Mouse (Mus musculus): ENCODE measurements at regions not wholly inside any gene's neighbourhood (a gene's known extent, or its start where the extent isn't known, plus 50 kb on each side); places are given as distances from the start of the nearest gene placed in this dataset.

DNA sequence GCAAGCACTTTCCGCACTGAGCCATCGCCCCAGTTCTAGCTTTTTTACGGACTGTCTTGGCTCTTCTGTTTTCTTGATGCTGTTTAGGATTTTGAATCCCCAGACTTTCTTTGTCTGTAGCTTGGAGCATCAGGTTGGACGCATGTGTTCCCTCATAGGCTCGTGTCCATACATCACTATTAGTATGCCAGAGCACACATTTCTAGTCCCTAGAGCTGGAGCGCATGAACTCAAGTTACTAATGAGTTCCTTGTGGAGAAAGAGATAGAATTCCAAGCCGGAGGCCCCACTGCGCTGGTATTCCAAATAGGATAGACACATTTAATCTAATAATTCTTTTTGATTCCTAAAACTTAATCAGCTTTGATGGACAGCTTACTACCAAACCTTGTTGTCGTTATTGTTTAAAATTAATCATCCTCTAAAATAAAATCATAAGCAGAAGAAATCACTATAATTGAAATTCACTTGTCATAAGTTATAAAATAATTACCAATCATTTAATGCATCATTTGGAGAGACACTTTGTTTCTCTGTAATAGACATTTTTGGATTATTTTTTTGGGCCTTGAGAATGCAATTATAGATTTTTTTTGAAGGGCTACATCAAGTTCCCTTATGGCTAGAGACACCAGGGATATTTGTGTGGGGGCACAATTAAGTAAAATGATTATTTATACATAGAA is 74.5 kb upstream of the Sash1 start:
- 92% methylated on average over 9 of the region's 9 CpGs for WGBS

DNA sequence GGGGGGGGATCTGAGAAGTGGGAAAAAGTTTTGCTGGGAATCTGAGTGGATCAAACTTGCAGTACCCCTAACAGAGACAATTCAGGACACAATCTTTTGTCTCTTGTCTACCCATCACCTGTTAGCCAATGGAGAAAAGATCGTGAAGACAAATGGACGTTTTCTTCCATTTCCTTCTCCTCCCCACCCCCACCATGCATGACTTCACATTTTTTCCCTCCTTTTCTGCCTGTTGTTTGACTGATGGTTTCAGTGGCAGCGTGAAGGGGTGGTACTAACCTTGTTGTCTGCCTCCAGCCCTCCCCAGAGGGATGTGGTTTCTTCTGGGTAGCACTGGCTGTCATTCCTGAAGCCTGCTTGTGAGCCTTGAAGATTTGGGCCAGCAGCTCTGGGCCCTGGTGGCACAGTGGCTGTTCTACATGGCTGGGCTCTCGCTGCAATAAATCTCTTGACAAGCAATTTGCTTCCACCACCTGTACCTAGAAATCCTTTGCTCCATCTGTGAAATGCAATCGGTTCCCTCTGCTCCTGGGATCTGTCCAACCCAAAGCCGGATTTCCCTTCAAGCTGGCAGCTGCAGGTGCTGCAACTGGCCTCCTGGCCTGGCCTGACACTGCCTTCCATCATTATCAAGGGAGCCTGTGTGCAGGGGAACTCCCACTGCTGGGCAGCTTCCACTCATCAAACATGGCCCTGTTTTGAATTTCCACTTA is 69.8 kb upstream of the Sash1 start:
- WGBS, result 56% methylated on average over 6 of the region's 6 CpGs
- no peak overlapping the region for H3K9ac ChIP-seq (ENCODE audit: low read depth, low read length)
- no peaks in the 10 kb centered on the region for H3K36me3 ChIP-seq (ENCODE audit: control insufficient read depth, insufficient read depth, low read length)
- H3K79me2 ChIP-seq (replicated peaks; ENCODE audit: control insufficient read depth, insufficient read depth, low read length), result no peaks in the 10 kb centered on the region
- no peak overlapping the region for H3K4me3 ChIP-seq
- intact Hi-C loops (cut with DNase I), result no loop called here
- H3K27ac ChIP-seq, result no peak overlapping the region
- DNase-seq, result no peak
- H3K27me3 ChIP-seq (ENCODE audit: control insufficient read depth, insufficient read depth, low read length), result no peaks in the 10 kb centered on the region
- H3K4me1 ChIP-seq (ENCODE audit: control insufficient read depth, insufficient read depth, low read length), result peaks cover 2% of the 10 kb centered on the region; the same call in 1 of the 2 replicates
- TF ChIP-seq EP300 (IDR thresholded peaks at IDR 0.05; ENCODE audit: insufficient read depth, low read depth, low read length) (no peak), CTCF (IDR thresholded peaks at IDR 0.05) (no peak), POLR2A (IDR thresholded peaks at IDR 0.05; ENCODE audit: insufficient read depth, low read depth, low read length) (no peak)

More for the DNA sequence above, 74.5 kb upstream of the Sash1 start:
- H3K27me3 ChIP-seq (ENCODE audit: control insufficient read depth, insufficient read depth, low read length), result no peaks in the 10 kb centered on the region
- no peak overlapping the region for H3K4me3 ChIP-seq
- no peak overlapping the region for H3K9ac ChIP-seq (ENCODE audit: low read depth, low read length)
- intact Hi-C loops (cut with DNase I), result no loop called here
- H3K4me1 ChIP-seq (ENCODE audit: control insufficient read depth, insufficient read depth, low read length), result no peaks in the 10 kb centered on the region
- DNase-seq, result no peak
- H3K36me3 ChIP-seq (ENCODE audit: control insufficient read depth, insufficient read depth, low read length), result no peaks in the 10 kb centered on the region
- no peak overlapping the region for H3K27ac ChIP-seq
- H3K79me2 ChIP-seq (replicated peaks; ENCODE audit: control insufficient read depth, insufficient read depth, low read length), result no peaks in the 10 kb centered on the region
- TF ChIP-seq POLR2A (IDR thresholded peaks at IDR 0.05; ENCODE audit: insufficient read depth, low read depth, low read length) (no peak), CTCF (IDR thresholded peaks at IDR 0.05) (no peak), EP300 (IDR thresholded peaks at IDR 0.05; ENCODE audit: insufficient read depth, low read depth, low read length) (no peak)

DNA sequence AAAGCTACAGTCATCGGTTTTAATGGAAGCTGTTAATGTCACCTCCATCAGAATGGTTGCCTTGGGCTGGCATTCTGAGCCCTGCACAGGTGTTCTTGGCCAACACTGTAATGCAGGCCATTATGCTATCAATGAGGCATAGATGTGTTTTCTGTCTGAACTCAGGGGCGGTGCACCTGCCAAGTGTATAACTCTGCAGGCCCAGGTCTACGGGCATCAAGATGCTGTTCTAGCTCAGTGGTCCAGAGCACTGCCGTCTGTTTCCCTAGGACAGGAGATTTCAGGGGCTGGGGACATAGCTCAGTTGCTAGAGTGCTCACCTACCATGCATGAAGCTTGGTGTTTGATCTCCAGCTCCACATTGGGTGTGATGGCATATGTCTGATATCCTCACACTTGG is 68.1 kb upstream of the Sash1 start:
- Histone ChIP-seq H3K79me2 (replicated peaks; ENCODE audit: control insufficient read depth, insufficient read depth, low read length) (no peaks in the 10 kb centered on the region), H3K4me1 (ENCODE audit: control insufficient read depth, insufficient read depth, low read length) (peaks cover 2% of the 10 kb centered on the region; the same call in 1 of the 2 replicates), H3K36me3 (ENCODE audit: control insufficient read depth, insufficient read depth, low read length) (no peaks in the 10 kb centered on the region), H3K9ac (ENCODE audit: low read depth, low read length) (no peak overlapping the region), H3K27ac (no peak overlapping the region), H3K4me3 (no peak overlapping the region), H3K27me3 (ENCODE audit: control insufficient read depth, insufficient read depth, low read length) (no peaks in the 10 kb centered on the region)
- no peak for DNase-seq
- intact Hi-C loops (cut with DNase I), result no loop called here
- TF ChIP-seq POLR2A (IDR thresholded peaks at IDR 0.05; ENCODE audit: insufficient read depth, low read depth, low read length) (no peak), CTCF (IDR thresholded peaks at IDR 0.05) (no peak), EP300 (IDR thresholded peaks at IDR 0.05; ENCODE audit: insufficient read depth, low read depth, low read length) (no peak)
- WGBS, result 93% methylated on average over 4 of the region's 4 CpGs

DNA sequence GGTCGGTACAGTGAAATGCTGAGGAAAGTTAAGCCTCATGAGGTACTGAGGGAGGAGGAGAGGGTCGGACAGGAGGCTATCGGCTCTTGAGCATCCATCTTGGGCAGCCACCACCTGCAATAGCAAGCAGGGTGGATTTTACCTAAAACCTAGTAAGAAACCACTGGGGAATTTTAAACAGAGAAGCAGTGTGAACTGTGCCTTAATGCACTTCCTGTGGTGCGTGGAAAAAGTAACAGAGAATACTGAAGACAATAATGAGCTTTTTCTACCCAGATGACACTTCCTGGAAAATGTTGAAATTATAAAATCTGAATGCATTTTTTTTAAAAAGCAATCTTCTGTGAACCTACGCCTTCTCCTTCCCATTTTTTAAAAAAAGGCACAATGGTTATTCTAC is 67.1 kb upstream of the Sash1 start:
- H3K27ac ChIP-seq, result no peak overlapping the region
- no peak for DNase-seq
- intact Hi-C loops (cut with DNase I), result no loop called here
- H3K36me3 ChIP-seq (ENCODE audit: control insufficient read depth, insufficient read depth, low read length), result no peaks in the 10 kb centered on the region
- H3K79me2 ChIP-seq (replicated peaks; ENCODE audit: control insufficient read depth, insufficient read depth, low read length), result no peaks in the 10 kb centered on the region
- H3K4me1 ChIP-seq (ENCODE audit: control insufficient read depth, insufficient read depth, low read length), result peaks cover 2% of the 10 kb centered on the region; the same call in 1 of the 2 replicates
- H3K27me3 ChIP-seq (ENCODE audit: control insufficient read depth, insufficient read depth, low read length), result no peaks in the 10 kb centered on the region
- no peak overlapping the region for H3K9ac ChIP-seq (ENCODE audit: low read depth, low read length)
- no peak overlapping the region for H3K4me3 ChIP-seq
- WGBS, result 80% methylated on average over 5 of the region's 5 CpGs
- TF ChIP-seq CTCF (IDR thresholded peaks at IDR 0.05), result no peak
- TF ChIP-seq POLR2A (IDR thresholded peaks at IDR 0.05; ENCODE audit: insufficient read depth, low read depth, low read length), result no peak
- TF ChIP-seq EP300 (IDR thresholded peaks at IDR 0.05; ENCODE audit: insufficient read depth, low read depth, low read length), result no peak

DNA sequence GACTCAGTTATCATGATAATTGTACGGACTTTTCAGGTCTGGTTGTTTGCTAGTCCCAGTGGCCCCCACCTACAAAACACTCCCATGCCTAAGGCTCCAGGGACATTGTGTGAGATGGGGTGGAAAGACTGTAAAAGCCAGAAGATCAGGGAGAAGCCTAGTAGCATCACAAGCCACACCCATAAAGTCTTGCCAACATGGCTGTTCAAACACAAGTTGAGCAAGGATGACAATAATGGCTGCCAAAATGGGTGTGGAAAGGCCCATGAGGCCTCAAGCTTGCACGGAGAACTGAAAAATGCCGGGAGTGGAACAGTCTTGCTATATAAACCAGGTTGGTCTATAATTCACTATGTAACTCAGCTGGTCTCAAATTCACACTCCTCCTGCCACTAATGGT is 66.1 kb upstream of the Sash1 start:
- TF ChIP-seq POLR2A (IDR thresholded peaks at IDR 0.05; ENCODE audit: insufficient read depth, low read depth, low read length) (no peak), CTCF (IDR thresholded peaks at IDR 0.05) (no peak), EP300 (IDR thresholded peaks at IDR 0.05; ENCODE audit: insufficient read depth, low read depth, low read length) (no peak)
- intact Hi-C loops (cut with DNase I), result no loop called here
- no peak for DNase-seq
- no peak overlapping the region for H3K9ac ChIP-seq (ENCODE audit: low read depth, low read length)
- H3K4me1 ChIP-seq (ENCODE audit: control insufficient read depth, insufficient read depth, low read length), result peaks cover 2% of the 10 kb centered on the region; the same call in 1 of the 2 replicates
- H3K4me3 ChIP-seq, result no peak overlapping the region
- H3K36me3 ChIP-seq (ENCODE audit: control insufficient read depth, insufficient read depth, low read length), result no peaks in the 10 kb centered on the region
- no peaks in the 10 kb centered on the region for H3K27me3 ChIP-seq (ENCODE audit: control insufficient read depth, insufficient read depth, low read length)
- WGBS, result 82% methylated on average over 3 of the region's 3 CpGs
- H3K79me2 ChIP-seq (replicated peaks; ENCODE audit: control insufficient read depth, insufficient read depth, low read length), result no peaks in the 10 kb centered on the region
- H3K27ac ChIP-seq, result no peak overlapping the region

DNA sequence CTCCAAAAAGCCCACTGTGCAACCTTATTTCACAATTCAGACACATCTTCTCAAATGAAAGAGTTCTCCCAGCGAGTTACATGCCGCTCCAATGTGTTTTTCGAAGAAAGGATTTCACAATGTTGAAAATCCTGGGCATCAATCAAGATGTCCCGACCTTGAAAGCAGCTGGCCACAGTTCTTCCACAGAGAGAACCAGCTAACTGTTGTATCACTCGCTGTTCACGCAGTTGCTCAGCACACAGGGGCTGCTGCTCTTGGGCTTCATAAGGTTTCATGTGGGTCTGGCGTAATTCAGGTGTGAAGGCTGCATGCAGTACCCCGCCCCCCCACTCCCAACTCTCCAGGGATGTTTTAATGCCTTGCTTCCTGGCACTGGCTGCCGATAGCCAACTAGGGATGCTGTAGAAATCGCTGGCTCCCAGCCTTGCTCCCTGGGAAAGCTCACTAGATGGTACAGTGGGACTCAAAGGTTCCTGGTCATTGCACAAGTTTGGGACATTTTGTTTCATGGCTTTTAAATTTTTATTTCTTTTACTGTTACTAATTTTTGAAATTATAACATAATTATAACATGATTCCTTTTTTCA is 65.5 kb upstream of the Sash1 start:
- H3K27me3 ChIP-seq (ENCODE audit: control insufficient read depth, insufficient read depth, low read length), result no peaks in the 10 kb centered on the region
- H3K9ac ChIP-seq (ENCODE audit: low read depth, low read length), result no peak overlapping the region
- intact Hi-C loops (cut with DNase I), result no loop called here
- WGBS, result 79% methylated on average over 10 of the region's 10 CpGs
- peaks cover 2% of the 10 kb centered on the region; the same call in 1 of the 2 replicates for H3K4me1 ChIP-seq (ENCODE audit: control insufficient read depth, insufficient read depth, low read length)
- TF ChIP-seq CTCF (IDR thresholded peaks at IDR 0.05) (no peak), POLR2A (IDR thresholded peaks at IDR 0.05; ENCODE audit: insufficient read depth, low read depth, low read length) (no peak), EP300 (IDR thresholded peaks at IDR 0.05; ENCODE audit: insufficient read depth, low read depth, low read length) (no peak)
- no peak overlapping the region for H3K4me3 ChIP-seq
- no peak for DNase-seq
- no peaks in the 10 kb centered on the region for H3K79me2 ChIP-seq (replicated peaks; ENCODE audit: control insufficient read depth, insufficient read depth, low read length)
- no peaks in the 10 kb centered on the region for H3K36me3 ChIP-seq (ENCODE audit: control insufficient read depth, insufficient read depth, low read length)
- H3K27ac ChIP-seq, result no peak overlapping the region

All from heart, adult 2 months (tissue).